Mouse (Mus musculus): ENCODE results near the gene Mier1. TPM values are rescaled to one million over a fixed set of nuclear protein-coding genes. Genes with fewer than 3 reads are reported as not detected.

Mier1 gene
- 31.0 and 32.7 TPM in 2 replicates for polyA plus RNA-seq (2016; fragmentation: Nextera tagmentation; extraction: Ambion mirVana)

DNA sequence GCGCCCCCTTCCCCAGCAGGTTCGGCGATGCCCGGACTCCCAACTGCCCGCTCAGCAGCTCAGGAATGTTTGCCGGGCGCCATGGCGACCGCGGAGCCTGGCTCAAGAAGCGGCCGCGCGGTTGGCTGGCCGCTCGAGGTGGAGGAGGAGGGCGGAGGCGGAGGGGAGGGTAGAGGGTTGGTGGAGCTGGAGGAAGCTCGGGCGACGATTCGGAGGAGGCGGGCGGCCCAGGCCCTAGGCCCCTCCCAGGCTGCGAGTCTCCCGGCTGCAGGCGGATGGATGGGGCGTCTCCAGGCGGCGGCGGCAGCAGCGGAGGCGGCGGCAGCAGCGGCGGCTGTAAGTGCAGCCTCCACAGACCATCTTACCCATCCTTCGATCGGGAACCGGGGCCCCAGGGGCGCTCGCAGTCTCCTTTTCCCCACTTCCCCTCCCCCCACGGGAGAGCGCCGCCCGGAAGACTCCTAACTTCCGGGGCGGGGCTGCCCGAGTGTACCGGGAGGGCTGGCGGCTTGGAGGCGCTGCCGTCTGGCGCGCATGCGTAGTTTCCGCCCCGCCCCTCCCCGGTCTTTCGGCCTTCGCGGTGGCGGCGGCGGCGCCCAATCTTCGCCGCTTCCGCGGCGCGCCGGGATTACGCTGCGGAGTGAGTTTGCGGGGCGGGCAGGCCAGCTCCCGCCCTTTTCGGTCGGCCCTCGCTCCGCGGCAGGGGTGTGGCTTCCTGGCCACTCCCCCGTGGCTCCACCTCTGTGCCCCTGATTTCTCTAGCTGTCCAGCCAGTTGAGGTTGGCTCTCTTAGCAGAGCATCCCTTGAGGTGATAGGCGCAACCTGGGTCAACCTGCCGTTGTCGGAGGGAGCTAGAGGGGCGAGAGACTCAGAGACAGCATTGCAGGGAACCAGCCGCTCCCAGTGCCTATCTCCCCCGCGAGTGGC lies at the start of gene Mier1, which contains the start of gene Wdr78:
Gene Mier1 (plus strand): TSS at position 207 of the 928 bp plus-strand sequence.
Gene Wdr78 (minus strand): TSS at position 372 of the 928 bp plus-strand sequence.
- under 1% methylated on average over 73 of the region's 90 CpGs for WGBS
- peak within 1 kb of the TSS; percentile 99 for H3K27ac ChIP-seq (replicated peaks)

GRCm38 (mm10) chr4:103064421-103064820 lies 49.8 kb upstream of the Mier1 start:
- no peaks in the 10 kb centered on the region for H3K9me3 ChIP-seq (replicated peaks)
- H3K27ac ChIP-seq (replicated peaks) = no peak overlapping the region
- peaks cover 13% of the 10 kb centered on the region for H3K4me1 ChIP-seq
- H3K27me3 ChIP-seq (ENCODE audit: low read depth, poor library complexity, severe bottlenecking) = no peaks in the 10 kb centered on the region
- WGBS = 85% methylated on average over 2 of the region's 2 CpGs
- no peak for DNase-seq (ENCODE audit: low spot score)
- peaks cover 3% of the 10 kb centered on the region; the same call in 1 of the 2 replicates for H3K36me3 ChIP-seq
- no peak overlapping the region for H3K4me3 ChIP-seq

More for the DNA sequence above, at the start of gene Mier1, which contains the start of gene Wdr78:
- DNase-seq (ENCODE audit: low spot score) = peak; percentile 97
- Histone ChIP-seq H3K9me3 (replicated peaks) (no peaks in the 10 kb centered on the region), H3K4me1 (peaks cover 56% of the 10 kb centered on the region), H3K36me3 (peaks cover 25% of the 10 kb centered on the region), H3K4me3 (peak within 1 kb of the TSS; percentile 85), H3K27me3 (ENCODE audit: low read depth, poor library complexity, severe bottlenecking) (peaks cover 5% of the 10 kb centered on the region; the same call in 1 of the 2 replicates)

DNA sequence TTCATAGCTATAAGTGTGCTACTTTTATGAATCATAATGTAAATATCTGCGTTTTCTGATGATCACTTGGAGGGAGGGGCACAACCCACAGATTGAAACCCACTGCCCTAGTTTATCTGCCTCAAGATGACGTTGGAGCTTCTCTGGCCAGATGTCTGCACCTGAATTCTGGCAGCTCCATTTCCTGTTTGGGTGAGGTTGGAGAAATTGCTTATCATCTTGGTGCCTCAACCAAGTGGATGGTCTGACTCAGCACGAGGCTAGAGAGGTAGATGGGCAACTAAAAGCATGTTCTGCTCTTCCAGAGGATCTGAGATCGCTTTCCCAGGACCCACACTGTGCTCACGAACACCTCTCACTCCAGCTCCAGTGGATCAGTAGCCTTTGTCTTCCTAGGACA lies 49.2 kb upstream of the Mier1 start:
- WGBS = 84% methylated on average over 5 of the region's 5 CpGs
- H3K9me3 ChIP-seq (replicated peaks) = no peaks in the 10 kb centered on the region
- H3K27ac ChIP-seq (replicated peaks) = no peak overlapping the region
- H3K36me3 ChIP-seq = no peaks in the 10 kb centered on the region
- no peak overlapping the region for H3K4me3 ChIP-seq
- no peaks in the 10 kb centered on the region for H3K27me3 ChIP-seq (ENCODE audit: low read depth, poor library complexity, severe bottlenecking)
- DNase-seq (ENCODE audit: low spot score) = no peak
- H3K4me1 ChIP-seq = peaks cover 13% of the 10 kb centered on the region

- no peaks in the 10 kb centered on the region for H3K27me3 ChIP-seq (ENCODE audit: low read depth, poor library complexity, severe bottlenecking)
- 51% methylated on average over 6 of the region's 6 CpGs for WGBS
- no peak overlapping the region for H3K4me3 ChIP-seq
- H3K36me3 ChIP-seq = no peaks in the 10 kb centered on the region
- peaks cover 13% of the 10 kb centered on the region for H3K4me1 ChIP-seq
- no peak for DNase-seq (ENCODE audit: low spot score)
- H3K9me3 ChIP-seq (replicated peaks) = no peaks in the 10 kb centered on the region
- no peak overlapping the region for H3K27ac ChIP-seq (replicated peaks)
Observed at GRCm38 (mm10) chr4:103067906-103068655, 46.1 kb upstream of the Mier1 start.

DNA sequence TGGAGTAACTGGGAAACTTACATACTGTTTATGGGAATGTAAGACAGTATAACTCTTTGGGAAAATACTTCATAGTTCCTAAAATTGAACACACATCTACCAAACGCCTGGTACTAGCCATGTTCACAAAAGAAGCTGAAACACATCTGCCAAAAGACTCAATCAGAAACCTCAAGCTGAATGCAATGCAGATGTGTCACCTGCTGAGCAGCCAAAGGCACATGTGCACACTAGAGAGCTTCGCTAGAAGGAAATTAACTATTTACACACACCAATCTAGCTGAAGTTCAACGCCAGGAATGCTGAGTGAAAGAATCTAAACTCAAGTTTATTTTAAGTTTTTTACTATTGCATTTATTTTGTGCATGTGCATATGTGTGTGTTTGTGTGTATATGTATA lies 43.6 kb upstream of the Mier1 start:
- WGBS = 76% methylated on average over 3 of the region's 3 CpGs
- Histone ChIP-seq H3K4me1 (peaks cover 13% of the 10 kb centered on the region), H3K9me3 (replicated peaks) (no peaks in the 10 kb centered on the region), H3K27ac (replicated peaks) (no peak overlapping the region), H3K4me3 (no peak overlapping the region), H3K36me3 (no peaks in the 10 kb centered on the region), H3K27me3 (ENCODE audit: low read depth, poor library complexity, severe bottlenecking) (no peaks in the 10 kb centered on the region)
- DNase-seq (ENCODE audit: low spot score) = no peak

GRCm38 (mm10) chr4:103085237-103085636 lies 29.0 kb upstream of the Mier1 start:
- H3K27ac ChIP-seq (replicated peaks) = no peak overlapping the region
- WGBS = 95% methylated on average over 5 of the region's 5 CpGs
- H3K4me3 ChIP-seq = no peak overlapping the region
- no peak for DNase-seq (ENCODE audit: low spot score)
- H3K36me3 ChIP-seq = peaks cover 17% of the 10 kb centered on the region; the same call in 1 of the 2 replicates
- no peaks in the 10 kb centered on the region for H3K4me1 ChIP-seq
- no peaks in the 10 kb centered on the region for H3K9me3 ChIP-seq (replicated peaks)
- no peaks in the 10 kb centered on the region for H3K27me3 ChIP-seq (ENCODE audit: low read depth, poor library complexity, severe bottlenecking)

GRCm38 (mm10) chr4:103095921-103096320 lies 18.3 kb upstream of the Mier1 start:
- no peaks in the 10 kb centered on the region for H3K27me3 ChIP-seq (ENCODE audit: low read depth, poor library complexity, severe bottlenecking)
- no peak overlapping the region for H3K4me3 ChIP-seq
- no peaks in the 10 kb centered on the region for H3K4me1 ChIP-seq
- no peaks in the 10 kb centered on the region for H3K9me3 ChIP-seq (replicated peaks)
- no peak for DNase-seq (ENCODE audit: low spot score)
- 88% methylated on average over 8 of the region's 8 CpGs for WGBS
- H3K36me3 ChIP-seq = no peaks in the 10 kb centered on the region; the same call in 1 of the 2 replicates
- no peak overlapping the region for H3K27ac ChIP-seq (replicated peaks)

GRCm38 (mm10) chr4:103098532-103098931 lies 15.7 kb upstream of the Mier1 start:
- 91% methylated on average over 5 of the region's 5 CpGs for WGBS
- Histone ChIP-seq H3K27me3 (ENCODE audit: low read depth, poor library complexity, severe bottlenecking) (no peaks in the 10 kb centered on the region), H3K9me3 (replicated peaks) (no peaks in the 10 kb centered on the region), H3K27ac (replicated peaks) (no peak overlapping the region), H3K4me1 (no peaks in the 10 kb centered on the region), H3K4me3 (no peak overlapping the region), H3K36me3 (no peaks in the 10 kb centered on the region)
- DNase-seq (ENCODE audit: low spot score) = no peak

DNA sequence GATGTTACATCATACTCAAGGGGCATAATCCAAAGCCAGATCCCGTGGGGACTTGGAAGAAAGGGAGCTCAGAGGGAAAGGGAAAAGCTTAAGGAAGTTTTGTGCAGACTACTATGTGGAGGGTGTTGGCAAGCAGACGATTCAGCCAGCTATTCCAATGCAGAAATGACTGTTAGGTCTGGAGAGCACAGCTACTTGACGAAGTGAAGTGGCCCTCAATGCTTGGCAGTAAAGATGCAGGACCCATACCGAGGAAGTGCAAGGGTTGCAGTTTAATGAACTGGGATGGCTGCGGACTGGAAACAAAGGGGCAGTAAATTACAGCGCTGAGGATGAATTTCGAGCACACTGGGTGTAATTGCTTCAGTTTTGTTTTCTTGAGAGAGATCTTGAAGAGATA lies 1.5 kb upstream of the Mier1 start:
- peak overlapping the region; percentile 99; the same call in 1 of the 2 replicates for H3K27ac ChIP-seq (replicated peaks)
- H3K27me3 ChIP-seq (ENCODE audit: low read depth, poor library complexity, severe bottlenecking) = no peaks in the 10 kb centered on the region; the same call in 1 of the 2 replicates
- peaks cover 31% of the 10 kb centered on the region for H3K36me3 ChIP-seq
- peak overlapping the region; percentile 85 for H3K4me3 ChIP-seq
- peaks cover 52% of the 10 kb centered on the region for H3K4me1 ChIP-seq
- DNase-seq (ENCODE audit: low spot score) = no peak
- no peaks in the 10 kb centered on the region for H3K9me3 ChIP-seq (replicated peaks)
- 76% methylated on average over 7 of the region's 7 CpGs for WGBS

GRCm38 (mm10) chr4:103113402-103113801 lies 788 bp upstream of the Mier1 start:
- Histone ChIP-seq H3K4me1 (peaks cover 52% of the 10 kb centered on the region), H3K27ac (replicated peaks) (peak overlapping the region; percentile 99), H3K4me3 (peak overlapping the region; percentile 85), H3K27me3 (ENCODE audit: low read depth, poor library complexity, severe bottlenecking) (peaks cover 5% of the 10 kb centered on the region; the same call in 1 of the 2 replicates), H3K9me3 (replicated peaks) (no peaks in the 10 kb centered on the region), H3K36me3 (peaks cover 26% of the 10 kb centered on the region)
- WGBS = 18% methylated on average over 11 of the region's 11 CpGs
- DNase-seq (ENCODE audit: low spot score) = peak; percentile 15

GRCm38 (mm10) chr4:103118888-103119228 lies 4.7 kb downstream of the Mier1 start:
- Histone ChIP-seq H3K27ac (replicated peaks) (peak overlapping the region; percentile 98), H3K27me3 (ENCODE audit: low read depth, poor library complexity, severe bottlenecking) (peaks cover 5% of the 10 kb centered on the region; the same call in 1 of the 2 replicates), H3K36me3 (peaks cover 4% of the 10 kb centered on the region; the same call in 1 of the 2 replicates), H3K4me1 (peaks cover 41% of the 10 kb centered on the region), H3K9me3 (replicated peaks) (no peaks in the 10 kb centered on the region), H3K4me3 (peak overlapping the region; percentile 91)
- DNase-seq (ENCODE audit: low spot score) = no peak
- 2% methylated on average over 15 of the region's 15 CpGs for WGBS

DNA sequence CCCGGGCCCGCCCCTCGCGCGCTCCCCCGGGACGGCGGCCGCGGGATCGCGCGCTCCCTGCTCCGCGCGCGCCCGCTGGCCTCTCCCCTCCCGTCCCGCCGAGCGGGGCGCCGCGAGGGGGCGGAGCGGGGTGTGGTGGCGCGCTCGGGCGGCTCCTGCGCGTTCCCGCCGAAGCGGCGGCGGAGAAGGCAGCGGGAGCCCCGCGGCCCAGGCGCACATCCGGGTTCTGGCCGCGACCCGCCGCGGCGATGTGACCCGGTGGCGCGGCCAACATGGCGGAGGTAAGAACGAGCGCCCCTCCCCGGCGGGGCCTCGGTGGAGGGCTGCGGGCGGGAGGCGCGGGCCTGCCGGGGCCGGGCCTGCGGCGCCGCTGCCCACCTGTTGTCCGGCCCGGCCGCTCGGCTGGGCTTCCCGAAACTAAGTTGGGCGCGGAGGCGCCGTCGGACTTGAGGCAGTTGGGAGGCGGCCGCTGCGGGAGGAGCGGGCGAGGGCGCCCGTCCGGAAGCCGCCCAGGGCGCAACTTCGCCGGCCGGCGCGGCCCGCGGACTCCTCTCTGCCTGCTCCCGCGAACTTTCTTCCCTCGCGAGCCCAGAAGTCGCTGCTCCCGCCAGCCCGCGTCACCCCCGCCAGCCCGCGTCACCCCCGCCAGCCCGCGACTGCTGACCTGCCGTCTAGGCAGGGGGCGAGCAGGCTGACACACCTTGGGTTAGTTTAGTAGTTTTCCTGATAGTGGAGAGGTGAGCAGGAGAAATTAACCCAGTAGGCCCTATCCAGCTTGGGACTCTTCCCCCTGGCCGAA lies 5.2 kb downstream of the Mier1 start:
- Histone ChIP-seq H3K4me1 (peaks cover 41% of the 10 kb centered on the region), H3K27me3 (ENCODE audit: low read depth, poor library complexity, severe bottlenecking) (peaks cover 5% of the 10 kb centered on the region; the same call in 1 of the 2 replicates), H3K36me3 (peaks cover 4% of the 10 kb centered on the region; the same call in 1 of the 2 replicates), H3K9me3 (replicated peaks) (no peaks in the 10 kb centered on the region), H3K4me3 (peak overlapping the region; percentile 91), H3K27ac (replicated peaks) (peak overlapping the region; percentile 98)
- peak; percentile 82 for DNase-seq (ENCODE audit: low spot score)
- WGBS = under 1% methylated on average over 111 of the region's 111 CpGs
